Mouse (Mus musculus): ENCODE data around the gene Lekr1.

The Lekr1 gene

DNA sequence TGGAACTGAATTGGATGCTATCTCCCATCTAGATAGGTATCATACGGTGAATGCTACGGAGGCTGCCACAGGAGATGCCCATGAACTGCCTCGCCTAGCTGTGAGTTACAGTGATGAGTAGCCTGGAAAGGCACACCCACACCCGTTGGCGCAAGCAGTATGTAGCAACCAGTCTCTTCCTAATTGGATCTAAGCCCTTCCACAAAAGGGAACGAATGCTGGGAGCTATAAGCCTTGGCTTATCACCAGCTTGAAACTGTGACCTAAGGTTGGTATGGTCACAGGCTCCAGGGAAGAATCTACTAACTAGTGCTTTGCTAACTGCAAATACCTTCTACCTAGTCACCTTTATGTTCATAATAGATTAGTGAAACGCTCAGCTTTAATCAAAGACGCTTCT, 175.1 kb downstream of the Lekr1 start:
- DNase-seq, result no peak

DNA sequence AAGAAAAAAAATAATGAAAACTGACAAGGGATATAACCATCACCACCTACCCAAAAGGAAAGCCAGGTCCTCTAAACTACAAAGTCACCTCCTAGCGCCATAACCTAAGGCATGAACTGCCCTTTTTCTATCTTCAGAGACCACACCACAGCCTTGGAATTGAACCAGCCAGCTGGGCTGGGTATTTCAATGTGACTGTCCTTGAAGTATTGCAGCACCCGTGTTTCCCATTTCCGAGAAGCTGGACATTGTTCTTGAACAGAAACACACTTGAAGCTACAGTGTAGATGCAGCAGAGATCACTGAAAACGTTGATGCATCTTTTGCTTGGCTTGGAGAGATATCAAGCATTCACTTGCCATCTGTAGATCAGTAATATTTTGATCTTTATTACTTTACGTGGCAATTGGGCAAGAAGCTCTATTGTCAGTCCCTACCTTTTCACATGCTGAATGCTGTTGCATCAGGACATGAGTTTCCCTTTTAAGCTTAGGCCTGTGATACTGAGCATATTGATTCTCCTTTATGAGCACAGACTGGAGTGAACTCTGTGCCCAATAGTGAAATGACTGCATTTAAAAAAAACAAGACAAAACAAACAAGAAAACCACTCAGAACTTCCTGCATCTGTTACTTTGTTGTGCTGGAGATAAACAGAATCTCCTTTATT, 176.6 kb downstream of the Lekr1 start:
- DNase-seq, result no peak

DNA sequence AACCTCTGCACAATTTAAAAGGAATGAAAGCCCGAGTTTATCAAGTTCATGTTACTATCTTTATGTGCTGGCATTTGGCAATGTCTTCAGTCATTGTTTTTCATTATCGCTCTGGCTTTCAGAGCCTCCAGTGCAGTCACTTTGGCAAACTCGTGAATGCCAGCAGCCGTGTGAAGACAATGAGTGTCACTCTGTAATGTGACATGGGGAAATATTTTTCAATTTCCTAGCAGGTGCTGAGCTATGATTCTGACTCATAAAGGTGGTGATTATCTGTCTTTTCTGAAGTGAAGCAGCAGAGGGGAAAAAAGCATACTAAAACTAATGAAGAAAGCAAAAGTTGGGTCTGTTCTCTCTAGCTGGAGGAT, 177.1 kb downstream of the Lekr1 start:
- DNase-seq, result no peak

DNA sequence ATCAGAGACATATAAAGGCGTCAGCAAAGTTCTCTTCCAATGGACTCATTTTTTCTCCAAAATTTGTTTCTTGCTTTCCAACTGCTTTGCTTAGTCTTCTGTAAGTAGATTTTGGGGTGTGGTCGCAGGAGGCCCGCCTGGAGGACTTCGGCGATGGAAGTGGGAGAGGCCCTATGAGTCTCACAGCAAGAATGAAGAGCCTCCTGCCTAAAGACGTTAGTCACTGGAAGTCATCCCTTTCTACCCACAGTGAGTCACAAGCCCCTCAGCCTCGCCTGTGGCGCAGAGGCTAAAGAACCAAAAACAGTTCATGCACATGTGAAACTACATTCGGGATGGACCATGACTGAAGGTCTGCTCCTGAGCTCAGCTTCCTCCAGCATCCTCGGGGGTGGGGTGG, 178.3 kb downstream of the Lekr1 start:
- no peak for DNase-seq

DNA sequence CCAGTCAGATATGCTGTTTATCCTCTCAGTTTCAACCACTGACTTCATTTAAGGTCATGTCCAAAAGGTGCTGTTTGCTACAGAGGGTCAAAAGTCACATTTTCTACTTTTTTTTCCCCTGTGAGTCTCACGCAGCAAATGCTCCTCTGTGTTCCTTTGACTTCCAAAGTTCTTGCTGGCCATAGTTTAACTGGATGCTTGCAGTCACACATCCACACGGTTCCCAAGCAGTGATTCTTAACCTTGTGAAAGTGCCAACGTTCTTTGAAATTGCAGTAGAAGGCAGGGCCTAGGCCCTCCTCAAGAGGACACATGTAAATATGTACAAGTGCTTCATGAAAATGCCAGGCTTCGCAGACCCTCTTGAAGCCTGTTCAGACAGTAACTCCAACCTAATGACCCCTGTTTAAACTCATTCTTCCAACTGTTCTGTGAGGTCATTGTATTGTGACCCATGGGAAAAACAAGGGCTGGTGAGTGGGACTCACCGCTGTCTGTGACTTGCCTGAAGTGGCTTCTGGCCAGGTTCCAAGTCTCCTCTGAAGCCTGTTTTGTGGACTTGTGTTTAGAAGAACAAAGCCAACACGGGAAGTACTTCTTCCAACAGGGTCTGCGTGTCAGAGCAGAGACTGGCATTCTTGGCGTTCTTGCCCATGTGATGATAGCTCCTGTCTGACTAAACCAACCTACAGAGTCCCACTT, 179.0 kb downstream of the Lekr1 start:
- DNase-seq, result no peak

DNA sequence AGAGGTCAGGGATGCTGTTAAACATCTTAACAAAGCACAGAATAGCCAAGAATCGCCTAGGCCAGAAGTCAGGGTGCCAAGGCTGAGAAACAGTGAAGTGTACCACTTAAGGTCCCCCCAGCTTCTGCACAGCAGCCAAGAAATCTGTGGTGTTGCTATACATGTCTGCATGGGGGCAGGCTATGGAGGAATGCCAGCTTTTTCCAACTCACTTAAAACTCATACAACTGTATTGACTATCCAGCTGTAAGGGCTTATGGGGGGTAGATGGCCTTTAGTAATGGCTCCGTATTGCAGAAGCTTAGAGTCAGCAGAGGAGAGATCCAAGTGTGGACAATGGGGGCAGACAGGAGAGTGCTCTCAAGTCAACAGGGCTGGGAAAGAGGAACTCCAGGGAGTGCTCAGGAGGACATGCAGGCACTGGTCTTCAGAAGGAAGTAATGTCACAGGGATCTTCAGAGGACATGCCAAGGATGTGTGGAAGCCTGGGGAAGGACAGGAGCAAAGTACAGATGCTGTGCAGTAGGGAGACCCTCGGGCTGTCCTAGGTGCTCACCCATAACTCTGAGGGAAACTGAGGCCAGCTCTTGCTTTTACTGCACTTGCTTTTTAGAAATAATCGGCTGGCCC, 181.2 kb downstream of the Lekr1 start:
- no peak for DNase-seq

DNA sequence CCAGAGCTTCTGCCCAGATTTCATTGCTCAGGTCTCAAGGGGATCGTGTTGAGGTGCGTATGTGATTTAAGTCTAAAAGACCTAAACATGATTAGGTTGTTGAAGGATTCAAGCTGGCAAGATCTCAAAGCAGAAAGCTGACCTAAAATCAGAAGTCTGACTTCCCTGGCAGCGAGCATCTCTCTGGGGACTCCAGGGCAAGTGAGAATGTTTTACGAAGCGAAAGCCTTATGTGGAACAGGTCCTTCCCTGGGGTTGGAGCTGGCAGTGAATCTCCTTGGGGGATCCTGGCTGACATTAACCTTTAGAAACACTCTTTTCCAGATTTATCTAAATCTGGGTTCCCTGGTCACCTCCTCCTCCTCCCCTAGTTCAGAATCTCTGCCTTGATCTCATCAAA, 187.7 kb downstream of the Lekr1 start:
- no peak for DNase-seq

DNA sequence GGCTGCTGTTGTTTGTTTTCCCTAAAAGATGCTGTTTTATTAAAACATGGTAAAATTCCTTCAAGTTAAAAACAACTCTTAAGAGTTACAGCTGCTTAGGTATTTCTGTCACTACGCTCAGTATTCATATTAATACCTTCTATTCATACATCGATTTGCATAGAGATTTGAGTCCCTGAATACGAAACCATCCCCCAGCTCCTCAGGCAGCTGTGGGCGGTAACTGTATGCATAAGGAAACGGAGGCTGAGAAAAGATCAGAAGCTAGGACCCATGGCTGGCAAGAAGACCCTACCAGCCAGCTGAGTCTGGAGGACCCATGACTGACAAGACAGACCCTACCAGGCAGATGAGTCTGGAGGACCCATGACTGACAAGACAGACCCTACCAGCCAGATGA, 189.5 kb downstream of the Lekr1 start:
- DNase-seq, result no peak

DNA sequence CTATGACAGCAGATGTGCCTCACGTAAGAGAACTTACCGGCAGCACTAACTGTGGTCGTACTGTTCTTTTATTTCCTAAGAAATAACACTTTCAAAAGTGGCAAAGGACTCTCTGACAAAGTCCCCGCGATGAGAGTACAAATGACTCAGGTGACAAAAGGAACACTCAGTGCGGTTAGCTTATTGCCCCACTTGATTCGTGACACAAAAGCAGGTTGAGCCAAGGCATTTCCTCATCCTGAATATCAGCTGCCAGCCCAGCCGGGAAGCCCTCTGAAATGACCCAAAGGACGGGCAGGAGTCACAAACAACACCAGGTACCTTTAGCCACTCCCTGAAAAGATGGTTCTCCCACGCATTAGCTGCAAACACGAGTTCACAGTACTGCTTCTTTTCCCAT, 192.1 kb downstream of the Lekr1 start:
- DNase-seq, result no peak

DNA sequence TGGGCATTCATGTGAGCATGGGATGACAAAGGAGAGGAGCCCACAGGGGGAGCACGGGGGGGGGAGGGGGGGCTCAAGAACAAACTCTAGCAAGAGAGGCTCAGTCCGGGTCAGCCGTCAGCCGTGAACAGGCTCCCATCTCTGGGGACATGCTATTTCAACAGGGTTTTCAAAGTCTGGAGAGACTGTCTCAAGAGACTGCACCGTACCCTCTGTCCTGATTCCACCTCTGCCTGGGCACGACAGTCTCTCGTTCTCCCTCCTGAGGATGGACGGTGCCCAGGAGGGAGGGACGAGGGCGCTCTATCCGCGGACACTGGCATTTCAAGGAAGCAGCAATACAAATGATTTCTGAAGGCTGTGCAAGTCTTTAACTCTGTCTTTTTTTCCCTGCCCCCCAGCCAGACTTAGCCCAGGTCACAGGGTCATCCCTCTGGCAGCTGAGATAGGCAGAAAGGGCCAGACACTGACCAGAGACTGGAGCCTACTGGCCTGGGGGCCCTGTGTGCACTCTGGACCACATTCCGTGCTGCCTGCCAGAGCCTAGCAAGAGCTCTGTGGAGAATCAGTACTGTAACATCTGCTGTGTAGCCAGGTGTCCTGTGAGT, 192.8 kb downstream of the Lekr1 start:
- no peak for DNase-seq

DNA sequence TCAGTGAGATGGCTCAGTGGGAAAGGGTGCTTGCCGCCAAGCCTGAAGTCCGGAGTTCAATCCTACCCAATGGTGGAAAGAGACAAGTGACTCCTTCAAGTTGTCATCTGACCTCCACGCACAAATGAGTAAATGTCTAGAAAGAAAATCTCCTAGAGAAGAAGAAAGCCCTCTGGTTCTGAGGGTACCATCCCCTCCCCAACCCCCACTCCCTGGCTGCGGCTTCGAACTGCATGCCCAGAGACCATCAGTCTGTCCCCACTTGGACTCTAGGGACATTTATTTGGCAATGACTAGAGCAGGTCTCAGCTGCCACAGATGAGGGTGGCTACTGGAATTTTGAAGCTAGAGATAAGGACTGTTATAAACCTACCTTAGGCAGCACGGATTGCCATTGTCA, 193.7 kb downstream of the Lekr1 start:
- DNase-seq, result no peak

DNA sequence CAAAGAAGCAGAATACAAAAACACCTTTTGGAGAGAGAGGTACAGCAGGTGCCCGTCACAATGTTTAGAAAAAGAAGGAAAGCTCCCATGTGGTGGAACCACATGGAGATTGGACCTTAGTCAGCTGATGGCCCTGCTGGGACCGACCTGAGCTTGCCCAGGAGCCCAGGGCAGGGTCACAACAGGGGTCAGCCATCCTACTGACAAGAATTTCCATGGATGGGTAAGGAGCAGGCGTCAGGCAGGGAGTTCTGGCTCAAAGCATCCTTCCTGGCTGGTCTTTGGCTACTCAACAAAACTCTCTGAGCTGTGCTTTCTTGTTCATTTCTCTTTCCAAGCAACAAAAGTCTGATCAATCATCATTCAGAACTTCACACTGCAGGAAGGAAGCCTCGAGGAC, 194.9 kb downstream of the Lekr1 start:
- DNase-seq, result no peak

DNA sequence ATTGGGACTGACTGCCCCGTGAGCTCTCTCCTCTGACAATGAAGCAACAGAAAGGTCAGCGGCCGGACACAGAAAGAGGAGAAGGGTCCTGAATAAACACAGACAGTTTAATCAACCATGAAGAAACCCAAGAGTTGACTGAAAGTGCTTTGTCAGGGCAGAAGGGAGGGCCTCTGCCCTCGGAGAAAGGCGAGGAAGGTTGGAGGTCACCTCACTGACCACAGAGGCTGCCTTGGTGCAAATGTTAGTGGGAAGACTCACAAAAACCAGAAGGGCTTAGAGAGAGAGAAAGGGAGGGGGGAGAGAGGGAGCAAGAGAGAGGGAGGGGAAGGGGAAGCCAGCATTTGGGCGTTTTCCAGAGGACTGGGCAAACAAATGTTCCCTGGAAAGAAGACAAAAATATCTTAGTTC, 195.4 kb downstream of the Lekr1 start:
- DNase-seq, result no peak

DNA sequence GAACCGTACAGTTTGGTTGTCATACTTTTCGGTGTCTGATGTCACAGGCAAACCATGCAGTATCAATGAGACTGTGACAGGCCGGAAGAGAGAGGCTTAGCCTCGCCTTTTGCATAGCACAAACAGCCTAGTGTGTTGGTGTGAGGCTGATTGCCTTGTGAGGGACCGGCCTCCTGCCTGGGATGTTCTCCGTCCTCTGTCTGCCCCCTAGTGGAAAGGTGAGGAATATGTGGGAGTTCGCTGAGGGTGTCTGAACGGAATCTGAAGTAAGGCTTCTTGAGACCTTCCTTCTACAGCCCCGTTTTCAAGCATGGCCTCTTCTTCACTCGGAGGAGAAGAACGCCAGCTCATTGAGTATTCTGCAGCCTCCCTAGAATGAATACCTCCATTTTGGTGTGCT, 197.3 kb downstream of the Lekr1 start:
- DNase-seq, result peak; percentile 87

DNA sequence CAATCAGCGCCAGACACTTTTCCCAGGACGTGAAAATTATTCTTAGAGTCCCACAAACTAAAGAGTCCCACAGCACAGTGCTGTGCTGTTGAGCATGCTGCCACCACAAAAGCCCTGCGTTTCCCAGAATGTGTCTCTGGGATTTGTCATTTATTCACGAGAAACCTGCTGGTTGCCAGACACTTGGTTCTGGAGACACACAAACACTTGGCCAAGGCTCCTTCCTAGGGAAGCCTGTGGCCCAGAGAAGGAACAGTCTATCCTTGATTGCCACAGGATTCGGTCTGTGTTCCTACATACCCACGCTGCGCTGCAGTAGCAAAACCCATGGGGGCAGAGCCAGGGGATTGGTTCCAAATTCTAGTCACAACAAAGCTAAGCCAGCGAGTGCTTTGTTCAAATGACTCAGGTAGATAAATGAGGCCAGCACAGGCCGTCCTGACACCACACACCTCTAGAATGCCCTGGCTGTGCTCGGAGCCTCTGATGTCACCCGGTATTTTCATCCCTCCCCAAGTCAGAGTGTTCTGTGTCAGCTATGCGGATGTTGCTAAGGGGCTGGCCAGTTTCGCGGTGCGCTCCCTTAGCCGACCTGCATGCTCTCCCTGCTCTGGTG, 197.8 kb downstream of the Lekr1 start:
- DNase-seq, result peak; percentile 23

DNA sequence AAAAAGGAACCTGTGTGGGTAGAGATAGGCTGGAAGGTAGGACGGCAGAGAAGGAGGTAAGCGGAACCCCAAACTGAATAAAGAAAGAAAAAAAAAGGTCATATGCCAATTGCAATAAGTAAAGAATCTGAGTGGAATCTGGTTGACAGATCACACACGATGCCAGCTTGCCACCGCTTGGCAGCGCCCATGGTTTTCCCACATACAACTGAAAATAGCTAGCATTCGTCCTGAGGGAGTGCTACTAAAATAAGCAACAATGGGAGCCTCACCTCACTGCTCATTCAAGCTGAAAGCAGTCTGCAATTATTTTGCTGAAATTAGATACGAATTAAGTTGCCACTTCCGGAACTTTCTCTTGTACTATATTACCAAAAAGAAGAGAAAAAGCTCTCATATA, 202.9 kb downstream of the Lekr1 start:
- DNase-seq, result peak; percentile 49

DNA sequence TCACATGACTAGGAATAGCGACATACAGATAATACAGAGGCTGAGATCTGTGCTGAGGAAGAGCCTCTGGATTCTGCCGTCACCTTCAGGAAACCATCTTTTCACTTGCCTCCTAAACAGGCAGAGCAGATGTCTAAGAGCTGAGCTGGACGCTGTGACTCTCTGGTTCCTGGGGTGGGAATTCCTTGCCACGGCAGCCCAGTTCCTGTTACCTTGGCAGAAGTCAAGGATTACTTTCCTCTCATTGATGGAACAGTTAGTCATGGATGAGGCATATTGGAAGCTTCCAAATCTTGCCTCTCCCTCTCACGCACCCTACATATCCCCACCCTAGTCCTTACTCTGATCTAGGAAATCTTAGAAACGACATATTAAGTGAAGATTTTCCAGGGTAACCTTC, 203.7 kb downstream of the Lekr1 start:
- no peak for DNase-seq

DNA sequence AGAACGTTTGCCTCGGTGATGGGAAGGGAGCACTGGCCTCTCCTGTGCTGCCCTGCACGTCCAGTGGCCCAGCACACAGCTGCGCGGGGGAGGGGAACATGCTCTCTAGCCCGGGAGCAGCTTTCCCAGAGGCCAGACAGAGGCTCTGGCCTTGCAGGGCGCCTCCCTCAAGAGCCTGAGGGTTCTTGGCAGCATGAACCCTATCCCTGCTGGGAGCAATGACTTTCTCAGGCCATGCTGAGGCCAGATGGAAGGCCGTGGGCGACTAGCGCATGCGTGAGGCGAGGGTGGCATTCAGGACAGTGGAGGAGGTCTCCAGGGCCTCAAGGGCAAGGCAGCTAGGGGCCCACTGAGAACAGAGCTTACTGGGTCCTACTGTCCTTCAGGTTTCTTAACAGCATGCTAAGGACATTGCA, 205.2 kb downstream of the Lekr1 start:
- DNase-seq, result peak; percentile 30

DNA sequence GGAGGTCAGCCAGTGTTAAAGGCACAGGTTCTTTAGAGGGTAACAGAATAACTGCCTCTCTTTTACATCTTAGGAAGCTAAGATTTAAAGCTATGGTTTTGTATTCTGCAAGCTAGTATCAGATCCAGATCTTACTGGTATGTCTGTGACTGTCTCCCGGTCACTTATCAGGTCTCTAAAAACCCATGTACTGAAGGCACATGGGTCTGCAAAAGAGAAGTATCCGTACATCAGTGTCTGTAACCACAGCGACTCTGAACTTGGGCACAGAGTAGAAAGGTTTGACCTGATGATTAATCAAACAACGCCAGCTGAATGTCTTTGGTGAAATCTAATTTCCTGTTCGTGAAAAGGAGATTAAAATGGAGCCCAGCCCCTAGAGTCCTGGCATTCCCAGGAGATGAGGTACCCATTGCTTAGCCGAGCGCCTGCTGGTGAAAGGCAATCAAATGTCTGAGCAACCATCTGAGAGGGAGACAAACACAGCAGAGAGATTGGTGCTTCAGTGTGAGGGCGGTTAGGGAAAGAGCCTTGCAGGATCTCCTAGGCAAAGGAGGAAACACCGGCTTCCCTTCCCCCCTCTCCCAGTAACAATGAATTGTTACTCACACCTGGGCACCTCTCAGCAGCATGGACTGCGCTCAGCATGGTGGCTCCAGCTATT, 205.7 kb downstream of the Lekr1 start:
- DNase-seq, result no peak

DNA sequence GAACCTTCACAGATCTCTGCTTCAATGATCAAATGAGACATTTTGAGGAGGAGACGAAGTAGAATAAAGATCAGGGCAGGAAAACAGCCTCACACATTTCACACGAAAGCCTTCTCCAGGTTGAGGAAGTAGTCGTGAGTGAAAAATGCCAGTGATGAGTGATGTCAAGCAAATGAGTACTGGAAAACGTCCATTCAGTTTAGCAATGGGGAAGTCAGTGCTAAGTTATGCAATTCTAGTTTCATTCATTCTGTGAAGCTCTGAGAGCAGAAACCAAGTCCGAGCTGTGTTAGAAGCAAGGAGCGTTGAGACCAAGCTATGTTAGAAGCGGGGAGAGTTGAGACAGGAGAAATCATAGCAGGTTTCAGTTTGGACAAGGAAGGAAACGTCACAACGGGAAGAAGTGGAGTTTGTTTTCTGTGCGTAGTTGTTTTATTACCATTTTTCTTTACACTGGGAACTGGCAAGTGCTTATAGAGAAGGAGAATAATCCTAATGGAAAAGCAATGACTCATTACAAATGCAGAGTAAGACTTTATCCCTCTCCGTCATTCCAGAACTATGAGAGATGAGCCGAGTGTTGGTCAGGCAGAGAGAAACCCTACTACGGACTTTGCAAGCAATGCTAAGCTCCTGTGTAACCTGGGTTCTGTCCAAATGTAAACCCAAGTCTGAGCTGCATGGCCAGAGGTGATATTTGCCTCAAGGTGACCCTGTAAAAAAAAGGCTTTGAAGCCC, 207.2 kb downstream of the Lekr1 start:
- DNase-seq, result no peak
